Mouse (Mus musculus): ENCODE measurements around the gene D430041D05Rik. TPM values are rescaled to one million over a fixed set of nuclear protein-coding genes. Genes with fewer than 3 reads are reported as not detected.

Gene D430041D05Rik
- polyA plus RNA-seq, 1 experiment from 2014 or later: not detected

DNA sequence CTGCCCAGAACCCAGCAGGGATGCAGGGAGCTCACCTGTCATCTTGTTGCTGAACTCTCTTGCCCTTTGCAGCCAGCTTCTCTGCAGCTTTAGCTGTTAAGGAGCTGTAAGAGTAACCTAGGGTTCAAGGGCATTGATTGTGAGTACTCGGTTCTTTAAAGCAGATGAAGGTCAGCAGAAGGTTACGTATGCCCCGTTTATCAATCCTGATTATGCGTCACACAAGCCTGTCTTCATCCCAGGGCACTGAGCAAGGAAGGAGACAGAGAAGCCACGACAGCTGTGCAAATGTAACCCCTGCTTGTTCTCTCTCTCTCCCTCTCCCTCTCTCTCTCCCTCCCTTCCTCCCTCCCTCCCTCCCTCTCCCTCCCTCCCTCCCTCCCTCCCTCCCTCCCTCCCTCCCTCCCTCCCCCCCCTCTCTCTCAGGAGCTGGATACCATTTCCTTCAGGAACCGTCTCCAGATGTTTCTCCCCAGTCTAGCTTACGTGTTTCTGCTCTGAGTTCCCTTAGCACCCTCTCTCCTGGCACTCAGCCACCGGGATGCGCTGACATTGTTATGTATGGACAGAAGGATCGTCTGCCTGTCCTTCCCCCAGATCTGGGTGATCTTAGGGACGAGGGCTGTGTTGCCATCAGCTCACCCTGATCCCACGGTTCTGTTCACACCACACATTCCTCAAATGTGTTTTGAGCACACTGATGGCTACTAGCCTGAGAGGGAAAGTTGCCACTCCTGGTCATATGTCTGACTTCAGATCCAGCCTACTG is 277.6 kb downstream of the D430041D05Rik start:
- ATAC-seq (no peak), DNase-seq (ENCODE audit: low read depth, low spot score) (no peak)
- peaks cover 4% of the 10 kb centered on the region for H3K27me3 ChIP-seq
- POLR2A ChIA-PET: no interaction called here
- no peak for TF ChIP-seq CTCF (IDR thresholded peaks at IDR 0.05)
- in situ Hi-C loops (cut with MboI; ENCODE audit: low pct_unique_long_range_greater_than_20kb): loop anchor here (10.0 kb wide), 1 partner anchor 282 kb away; the partner anchor contains the start of gene D430041D05Rik
- CTCF ChIA-PET: interaction anchor here (0.7 to 1.6 kb wide), 2 partner anchors 10 to 292 kb away, joined by 3 to 6 read pairs; no protein-coding TSS in a partner anchor

DNA sequence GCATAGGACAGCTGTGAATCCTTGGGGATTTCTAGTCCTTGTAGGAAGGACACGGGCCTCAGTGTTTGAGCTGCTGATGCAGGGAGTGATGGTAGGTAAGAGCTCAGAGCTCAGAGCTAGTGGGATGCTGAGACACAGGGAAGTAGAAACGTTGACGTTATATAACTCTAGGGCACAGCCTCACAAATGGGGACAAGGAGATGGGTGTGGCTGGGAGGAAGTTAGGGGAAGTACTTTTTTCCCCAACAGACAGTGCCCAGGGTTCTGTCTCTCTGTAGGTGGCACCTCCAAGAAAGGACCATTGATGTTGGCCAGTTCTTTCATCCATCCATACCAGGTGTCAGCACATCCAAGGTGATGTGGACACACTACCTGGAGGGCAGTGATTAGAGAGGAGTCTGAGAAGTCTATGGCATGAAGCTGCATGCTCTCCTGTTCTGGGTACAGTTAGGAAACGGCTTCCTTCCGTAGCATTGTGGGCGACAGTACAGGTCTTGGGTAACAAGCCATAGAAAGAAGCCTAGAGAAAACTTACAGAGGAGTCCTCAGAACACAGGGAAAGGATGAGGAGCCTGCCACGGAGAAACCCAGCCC is 278.4 kb downstream of the D430041D05Rik start:
- in situ Hi-C loops (cut with MboI; ENCODE audit: low pct_unique_long_range_greater_than_20kb): loop anchor here (10.0 kb wide), 1 partner anchor 282 kb away; the partner anchor contains the start of gene D430041D05Rik

DNA sequence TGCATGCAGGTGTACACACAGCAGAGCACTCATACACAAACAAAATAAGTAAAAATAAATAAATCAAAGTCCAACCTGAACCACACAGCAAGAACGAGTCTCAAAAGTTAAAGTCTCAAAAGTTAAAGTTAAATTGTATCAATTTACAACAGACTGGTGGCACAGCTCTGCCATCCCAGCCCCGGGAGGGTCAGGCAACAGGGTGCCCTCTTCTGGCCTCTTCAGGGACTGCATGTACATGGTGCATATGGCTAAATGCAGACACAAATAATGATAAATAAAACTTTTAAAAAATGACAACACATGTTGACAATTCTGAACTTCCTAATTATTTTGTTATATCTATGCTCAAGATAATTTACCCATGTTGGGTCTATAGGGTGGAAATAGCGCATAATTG is 279.8 kb downstream of the D430041D05Rik start:
- ATAC-seq: no peak
- no peak for TF ChIP-seq CTCF (IDR thresholded peaks at IDR 0.05)
- POLR2A ChIA-PET: interaction anchor here (1.1 kb wide), 1 partner anchor 8 kb away, joined by 3 read pairs; the partner anchor contains the start of gene A930018P22Rik
- no peak for DNase-seq (ENCODE audit: low read depth, low spot score)
- CTCF ChIA-PET: interaction anchor here (0.9 kb wide), 1 partner anchor 293 kb away, joined by 3 read pairs; no protein-coding TSS in a partner anchor
- H3K27me3 ChIP-seq: peaks cover 6% of the 10 kb centered on the region
- in situ Hi-C loops (cut with MboI; ENCODE audit: low pct_unique_long_range_greater_than_20kb): loop anchor here (10.0 kb wide), 1 partner anchor 284 kb away; the partner anchor contains the start of gene D430041D05Rik

More for the DNA sequence above, 278.4 kb downstream of the D430041D05Rik start:
- CTCF ChIA-PET: no interaction called here
- H3K27me3 ChIP-seq: peaks cover 4% of the 10 kb centered on the region
- ATAC-seq: no peak
- no peak for TF ChIP-seq CTCF (IDR thresholded peaks at IDR 0.05)
- POLR2A ChIA-PET: no interaction called here
- DNase-seq (ENCODE audit: low read depth, low spot score): no peak

DNA sequence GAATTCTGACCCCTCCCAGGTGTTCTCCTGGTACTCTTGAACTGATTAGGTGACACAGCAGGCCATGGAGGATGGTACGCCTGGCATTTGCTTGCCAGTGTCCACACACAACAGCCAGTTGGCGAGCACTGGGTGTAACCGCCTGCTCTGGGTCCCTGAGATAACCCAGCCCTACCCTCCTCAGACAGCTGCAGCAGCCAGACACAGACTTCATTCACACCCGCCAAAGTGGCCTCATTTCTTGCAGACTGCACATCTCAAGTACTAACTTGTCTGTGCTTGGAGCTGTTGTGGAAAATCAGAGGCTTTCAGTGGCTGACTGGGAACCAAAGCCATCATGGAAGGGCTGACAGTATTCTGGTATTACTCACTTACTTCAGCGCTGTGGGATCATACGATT is 280.6 kb downstream of the D430041D05Rik start:
- DNase-seq (ENCODE audit: low read depth, low spot score) (no peak), ATAC-seq (no peak)
- no peak for TF ChIP-seq CTCF (IDR thresholded peaks at IDR 0.05)
- peaks cover 6% of the 10 kb centered on the region for H3K27me3 ChIP-seq
- ChIA-PET CTCF (interaction anchor here (1.0 to 1.2 kb wide), 2 partner anchors 8 to 16 kb away, joined by 3 read pairs; no protein-coding TSS in a partner anchor), POLR2A (no interaction called here)
- in situ Hi-C loops (cut with MboI; ENCODE audit: low pct_unique_long_range_greater_than_20kb): loop anchor here (10.0 kb wide), 1 partner anchor 285 kb away; the partner anchor contains the start of gene D430041D05Rik

DNA sequence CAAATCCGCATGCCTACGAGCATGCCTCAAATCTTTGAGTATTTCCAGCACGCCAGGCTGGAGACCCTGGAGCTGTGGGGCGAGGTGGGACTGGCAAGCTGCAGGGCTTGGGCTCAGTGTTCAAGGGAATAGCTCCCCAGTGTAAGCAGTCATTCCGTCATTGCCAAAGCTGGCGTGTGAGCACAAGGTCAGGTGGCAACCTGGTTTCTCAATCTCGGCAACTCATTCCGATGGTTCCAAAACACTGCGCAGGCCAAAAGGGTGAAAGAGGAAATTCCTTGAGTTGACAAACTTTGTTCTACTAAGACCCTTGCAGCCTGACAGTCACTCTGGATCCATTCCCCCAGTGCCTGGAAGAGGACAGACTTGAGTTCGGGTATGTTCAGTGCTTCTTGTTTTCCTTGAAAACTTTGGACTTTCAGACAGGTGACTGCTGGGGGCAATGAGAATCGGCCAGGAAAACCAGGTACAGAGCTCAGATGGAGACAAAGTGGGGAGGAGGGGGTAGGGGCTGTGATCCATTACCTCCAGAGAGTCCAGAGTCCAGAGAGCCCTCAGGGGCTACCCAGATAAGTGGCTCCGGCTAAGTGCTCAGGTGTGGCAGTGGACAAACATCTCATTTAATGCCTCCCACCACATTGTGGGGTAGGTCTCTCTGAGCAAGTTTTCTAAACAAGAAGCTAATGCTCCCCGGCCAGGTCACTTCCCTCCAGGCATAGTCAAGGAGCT is 281.8 kb downstream of the D430041D05Rik start:
- ATAC-seq: no peak
- ChIA-PET POLR2A (no interaction called here), CTCF (interaction anchor here (1.2 to 1.5 kb wide), 2 partner anchors 10 to 17 kb away, joined by 3 read pairs; no protein-coding TSS in a partner anchor)
- no peak for DNase-seq (ENCODE audit: low read depth, low spot score)
- TF ChIP-seq CTCF (IDR thresholded peaks at IDR 0.05): no peak
- in situ Hi-C loops (cut with MboI; ENCODE audit: low pct_unique_long_range_greater_than_20kb): loop anchor here (10.0 kb wide), 1 partner anchor 94 kb away; no protein-coding TSS in a partner anchor
- H3K27me3 ChIP-seq: peaks cover 6% of the 10 kb centered on the region

DNA sequence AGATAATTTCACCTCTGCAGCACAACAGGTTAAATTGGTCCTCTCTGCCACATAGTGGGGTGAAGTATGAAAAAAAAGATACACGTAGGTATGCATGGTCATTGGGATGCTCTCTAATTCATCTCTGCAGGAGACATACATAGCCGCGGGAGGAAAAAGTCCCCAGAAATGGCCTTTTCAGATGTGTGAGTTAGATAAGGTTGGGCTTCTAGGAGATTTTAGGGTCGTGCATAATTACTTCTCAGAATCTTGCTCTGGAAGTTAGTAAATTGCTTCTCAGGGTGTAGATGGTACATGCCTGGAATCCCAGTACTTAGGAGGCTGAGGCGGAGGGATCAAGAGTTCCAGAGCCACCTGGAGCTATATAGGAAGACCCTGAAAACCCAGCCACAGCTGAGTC is 286.7 kb downstream of the D430041D05Rik start:
- in situ Hi-C loops (cut with MboI; ENCODE audit: low pct_unique_long_range_greater_than_20kb): loop anchor here (10.0 kb wide), 1 partner anchor 89 kb away; no protein-coding TSS in a partner anchor
- DNase-seq (ENCODE audit: low read depth, low spot score): no peak
- H3K27me3 ChIP-seq: peaks cover 3% of the 10 kb centered on the region
- ATAC-seq: no peak
- ChIA-PET POLR2A (no interaction called here), CTCF (interaction anchor here (0.9 kb wide), 1 partner anchor 10 kb away, joined by 3 read pairs; no protein-coding TSS in a partner anchor)
- TF ChIP-seq CTCF (IDR thresholded peaks at IDR 0.05): no peak

DNA sequence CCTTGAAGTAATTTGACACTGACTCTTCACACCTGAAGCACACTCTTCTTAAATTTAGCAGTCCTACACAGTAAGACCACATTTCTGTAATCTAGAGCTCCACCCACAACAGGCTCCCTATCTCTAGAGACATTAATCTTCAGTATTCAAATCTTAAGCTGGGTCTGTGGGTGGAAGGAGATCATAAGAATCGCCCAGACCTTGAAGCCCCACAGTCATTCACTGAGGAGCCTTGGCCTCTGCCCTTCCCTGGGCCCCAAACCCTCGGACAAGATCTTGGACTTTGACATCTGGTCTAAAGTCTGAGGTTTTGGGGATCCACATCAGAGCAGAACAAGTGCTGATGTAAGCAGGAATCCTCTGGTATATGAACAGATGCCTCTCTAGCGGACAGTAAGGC is 287.3 kb downstream of the D430041D05Rik start:
- no peak for TF ChIP-seq CTCF (IDR thresholded peaks at IDR 0.05)
- peaks cover 3% of the 10 kb centered on the region for H3K27me3 ChIP-seq
- in situ Hi-C loops (cut with MboI; ENCODE audit: low pct_unique_long_range_greater_than_20kb): loop anchor here (10.0 kb wide), 1 partner anchor 89 kb away; no protein-coding TSS in a partner anchor
- POLR2A ChIA-PET: interaction anchor here (1.2 kb wide), 1 partner anchor 8 kb away, joined by 3 read pairs; no protein-coding TSS in a partner anchor
- CTCF ChIA-PET: interaction anchor here (0.9 to 1.3 kb wide), 2 partner anchors 11 to 89 kb away, joined by 3 read pairs; no protein-coding TSS in a partner anchor
- no peak for ATAC-seq
- no peak for DNase-seq (ENCODE audit: low read depth, low spot score)

DNA sequence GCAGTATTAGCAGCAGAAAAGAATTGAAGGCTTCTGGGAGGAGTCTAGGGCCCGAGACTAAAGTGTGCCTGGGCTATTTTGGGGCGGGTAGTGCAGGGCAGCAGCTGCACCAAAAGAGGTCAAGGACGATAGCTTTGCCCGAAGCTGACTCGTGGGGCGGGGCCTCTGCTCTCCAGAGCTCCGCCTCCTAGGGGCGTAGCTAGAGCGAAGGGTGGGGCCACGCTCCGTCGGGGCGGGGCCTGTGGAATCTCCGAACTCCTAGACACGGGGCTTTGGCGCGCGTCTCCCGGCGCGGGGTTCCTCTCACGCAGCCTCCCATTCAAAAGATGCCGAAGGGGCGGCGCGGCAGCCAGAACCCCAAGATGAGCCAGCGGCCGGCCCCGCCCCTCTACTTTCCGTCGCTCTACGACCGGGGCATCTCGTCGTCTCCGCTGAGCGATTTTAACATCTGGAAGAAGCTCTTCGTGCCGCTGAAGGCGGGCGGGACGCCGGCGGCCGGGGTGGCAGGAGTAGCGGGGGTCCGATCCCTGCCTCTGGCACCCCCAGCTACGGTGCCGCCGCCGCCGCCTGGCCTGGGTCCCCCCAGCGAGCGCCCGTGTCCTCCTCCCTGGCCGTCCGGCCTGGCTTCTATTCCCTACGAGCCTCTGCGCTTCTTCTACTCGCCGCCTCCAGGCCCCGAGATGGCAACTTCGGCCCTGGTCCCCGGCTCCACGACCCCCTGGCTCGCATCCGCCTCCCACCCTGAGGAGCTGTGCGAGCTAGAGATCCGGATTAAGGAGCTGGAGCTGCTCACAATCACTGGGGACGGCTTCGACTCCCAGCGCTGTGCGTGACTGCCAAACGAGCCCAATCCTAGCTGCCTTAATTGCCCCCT is 288.1 kb downstream of the D430041D05Rik start, which contains the start of gene A930018P22Rik:
Gene A930018P22Rik, plus strand, starts transcription at position 265 of the 874 bp plus-strand sequence.
- ChIA-PET POLR2A (interaction anchor here (1.2 kb wide), 1 partner anchor 9 kb away, joined by 3 read pairs; no protein-coding TSS in a partner anchor), CTCF (interaction anchor here (0.9 to 1.3 kb wide), 6 partner anchors 12 to 89 kb away, joined by 3 read pairs; no protein-coding TSS in a partner anchor)
- ATAC-seq (peak; percentile 89), DNase-seq (ENCODE audit: low read depth, low spot score) (no peak)
- in situ Hi-C loops (cut with MboI; ENCODE audit: low pct_unique_long_range_greater_than_20kb): loop anchor here (10.0 kb wide), 1 partner anchor 88 kb away; no protein-coding TSS in a partner anchor
- H3K27me3 ChIP-seq: peaks cover 3% of the 10 kb centered on the region
- no peak for TF ChIP-seq CTCF (IDR thresholded peaks at IDR 0.05)
